Mouse (Mus musculus): ENCODE results near the gene Pdzk1ip1. TPM values are rescaled to one million over a fixed set of nuclear protein-coding genes. Genes with fewer than 3 reads are reported as not detected.
A peak's percentile ranks its signal among the peaks of the same experiment; 100 is the strongest.

The Pdzk1ip1 gene
- 2.7 and 3.7 TPM in 2 replicates for polyA plus RNA-seq (2015; fragmentation: Nextera tagmentation; extraction: Ambion mirVana)

GRCm38 (mm10) chr4:115088611-115089338 lies at the start of gene Pdzk1ip1:
Gene Pdzk1ip1 (plus strand): TSS chr4:115088708.
- no peaks in the 10 kb centered on the region for H3K4me1 ChIP-seq (replicated peaks)
- H3K27ac ChIP-seq (replicated peaks): no peak within 1 kb of the TSS
- 35% methylated on average over 11 of the region's 11 CpGs for WGBS
- H3K36me3 ChIP-seq: no peaks in the 10 kb centered on the region
- no peaks in the 10 kb centered on the region for H3K9me3 ChIP-seq
- no peak within 1 kb of the TSS for H3K9ac ChIP-seq
- no peak within 1 kb of the TSS for H3K4me3 ChIP-seq
- no peak for ATAC-seq (ENCODE audit: low FRiP score, low read depth)
- peaks cover 12% of the 10 kb centered on the region; the same call in 1 of the 2 replicates for H3K27me3 ChIP-seq
- H3K4me2 ChIP-seq: 0 out of 2 replicates have a peak within 1 kb of the TSS, but pooled peaks have one; percentile 6

GRCm38 (mm10) chr4:115045621-115046020 lies 42.9 kb upstream of the Pdzk1ip1 start:
- 81% methylated on average over 3 of the region's 3 CpGs for WGBS
- Histone ChIP-seq H3K9me3 (no peaks in the 10 kb centered on the region), H3K36me3 (no peaks in the 10 kb centered on the region), H3K9ac (no peak overlapping the region), H3K4me1 (replicated peaks) (no peaks in the 10 kb centered on the region), H3K4me2 (no peak overlapping the region), H3K27me3 (peaks cover 27% of the 10 kb centered on the region), H3K4me3 (no peak overlapping the region), H3K27ac (replicated peaks) (no peak overlapping the region)
- no peak for ATAC-seq (ENCODE audit: low FRiP score, low read depth)

- no peaks in the 10 kb centered on the region for H3K36me3 ChIP-seq
- peaks cover 6% of the 10 kb centered on the region for H3K4me1 ChIP-seq (replicated peaks)
- no peaks in the 10 kb centered on the region for H3K9me3 ChIP-seq
- H3K4me2 ChIP-seq: no peak overlapping the region
- WGBS: 7% methylated on average over 5 of the region's 5 CpGs
- no peak overlapping the region for H3K9ac ChIP-seq
- no peak overlapping the region for H3K4me3 ChIP-seq
- H3K27ac ChIP-seq (replicated peaks): no peak overlapping the region
- peaks cover 48% of the 10 kb centered on the region for H3K27me3 ChIP-seq
- ATAC-seq (ENCODE audit: low FRiP score, low read depth): no peak
Observed at GRCm38 (mm10) chr4:115047750-115048149, 40.8 kb upstream of the Pdzk1ip1 start.

GRCm38 (mm10) chr4:115048190-115048589 lies 40.3 kb upstream of the Pdzk1ip1 start:
- peaks cover 8% of the 10 kb centered on the region for H3K4me1 ChIP-seq (replicated peaks)
- 73% methylated on average over 8 of the region's 8 CpGs for WGBS
- no peaks in the 10 kb centered on the region for H3K9me3 ChIP-seq
- ATAC-seq (ENCODE audit: low FRiP score, low read depth): no peak
- H3K27me3 ChIP-seq: peaks cover 51% of the 10 kb centered on the region
- no peak overlapping the region for H3K27ac ChIP-seq (replicated peaks)
- no peaks in the 10 kb centered on the region for H3K36me3 ChIP-seq
- no peak overlapping the region for H3K4me2 ChIP-seq
- H3K4me3 ChIP-seq: no peak overlapping the region
- H3K9ac ChIP-seq: no peak overlapping the region

- Histone ChIP-seq H3K9ac (no peak overlapping the region), H3K4me1 (replicated peaks) (peaks cover 8% of the 10 kb centered on the region), H3K27me3 (peaks cover 77% of the 10 kb centered on the region), H3K9me3 (no peaks in the 10 kb centered on the region), H3K36me3 (no peaks in the 10 kb centered on the region), H3K27ac (replicated peaks) (no peak overlapping the region), H3K4me2 (no peak overlapping the region), H3K4me3 (no peak overlapping the region)
- WGBS: 69% methylated on average over 5 of the region's 5 CpGs
- ATAC-seq (ENCODE audit: low FRiP score, low read depth): no peak
Observed at GRCm38 (mm10) chr4:115051245-115051644, 37.3 kb upstream of the Pdzk1ip1 start.

- Histone ChIP-seq H3K27me3 (peaks cover 77% of the 10 kb centered on the region), H3K36me3 (no peaks in the 10 kb centered on the region), H3K4me1 (replicated peaks) (peaks cover 17% of the 10 kb centered on the region), H3K9me3 (no peaks in the 10 kb centered on the region), H3K9ac (0 out of 2 replicates have a peak overlapping the region, but pooled peaks have one; percentile 3), H3K27ac (replicated peaks) (no peak overlapping the region), H3K4me3 (peak overlapping the region; percentile 23), H3K4me2 (peak overlapping the region; percentile 48)
- 2% methylated on average over 36 of the region's 36 CpGs for WGBS
- peak; percentile 25; the same call in 1 of the 2 replicates for ATAC-seq (ENCODE audit: low FRiP score, low read depth)
Observed at GRCm38 (mm10) chr4:115052343-115053005, 36.0 kb upstream of the Pdzk1ip1 start.

- WGBS: 10% methylated on average over 2 of the region's 2 CpGs
- no peak for ATAC-seq (ENCODE audit: low FRiP score, low read depth)
- Histone ChIP-seq H3K4me2 (no peak overlapping the region), H3K27me3 (peaks cover 75% of the 10 kb centered on the region), H3K4me1 (replicated peaks) (peaks cover 17% of the 10 kb centered on the region), H3K4me3 (no peak overlapping the region), H3K27ac (replicated peaks) (no peak overlapping the region), H3K36me3 (no peaks in the 10 kb centered on the region), H3K9me3 (no peaks in the 10 kb centered on the region), H3K9ac (no peak overlapping the region)
Observed at GRCm38 (mm10) chr4:115055044-115055443, 33.5 kb upstream of the Pdzk1ip1 start.

- H3K36me3 ChIP-seq: no peaks in the 10 kb centered on the region
- no peaks in the 10 kb centered on the region for H3K9me3 ChIP-seq
- H3K4me3 ChIP-seq: no peak overlapping the region
- H3K4me1 ChIP-seq (replicated peaks): peaks cover 17% of the 10 kb centered on the region
- no peak overlapping the region for H3K27ac ChIP-seq (replicated peaks)
- peaks cover 75% of the 10 kb centered on the region for H3K27me3 ChIP-seq
- H3K9ac ChIP-seq: no peak overlapping the region
- ATAC-seq (ENCODE audit: low FRiP score, low read depth): no peak
- WGBS: 20% methylated on average over 3 of the region's 3 CpGs
- peak overlapping the region; percentile 50; the same call in 1 of the 2 replicates for H3K4me2 ChIP-seq
Observed at GRCm38 (mm10) chr4:115055691-115056090, 32.8 kb upstream of the Pdzk1ip1 start.

GRCm38 (mm10) chr4:115056371-115056920 lies 32.1 kb upstream of the Pdzk1ip1 start, which contains the start of gene Tal1:
Gene Tal1 (plus strand): TSS chr4:115056426.
- Histone ChIP-seq H3K36me3 (no peaks in the 10 kb centered on the region), H3K27me3 (peaks cover 75% of the 10 kb centered on the region), H3K9ac (peak within 1 kb of the TSS; percentile 34), H3K4me1 (replicated peaks) (peaks cover 17% of the 10 kb centered on the region), H3K9me3 (no peaks in the 10 kb centered on the region), H3K4me3 (peak within 1 kb of the TSS; percentile 32), H3K27ac (replicated peaks) (peak within 1 kb of the TSS; percentile 78), H3K4me2 (peak within 1 kb of the TSS; percentile 50)
- WGBS: under 1% methylated on average over 58 of the region's 60 CpGs
- peak; percentile 46; the same call in 1 of the 2 replicates for ATAC-seq (ENCODE audit: low FRiP score, low read depth)

GRCm38 (mm10) chr4:115056921-115057673 lies 31.4 kb upstream of the Pdzk1ip1 start:
- H3K4me2 ChIP-seq: peak overlapping the region; percentile 50
- peak overlapping the region; percentile 78 for H3K27ac ChIP-seq (replicated peaks)
- WGBS: under 1% methylated on average over 48 of the region's 48 CpGs
- peak; percentile 80 for ATAC-seq (ENCODE audit: low FRiP score, low read depth)
- H3K9me3 ChIP-seq: no peaks in the 10 kb centered on the region
- peaks cover 17% of the 10 kb centered on the region for H3K4me1 ChIP-seq (replicated peaks)
- H3K4me3 ChIP-seq: peak overlapping the region; percentile 32
- peaks cover 75% of the 10 kb centered on the region for H3K27me3 ChIP-seq
- H3K9ac ChIP-seq: peak overlapping the region; percentile 34
- no peaks in the 10 kb centered on the region for H3K36me3 ChIP-seq

GRCm38 (mm10) chr4:115057674-115058316 lies 30.7 kb upstream of the Pdzk1ip1 start:
- Histone ChIP-seq H3K4me3 (peak overlapping the region; percentile 32), H3K27me3 (peaks cover 75% of the 10 kb centered on the region), H3K27ac (replicated peaks) (peak overlapping the region; percentile 78), H3K4me1 (replicated peaks) (peaks cover 14% of the 10 kb centered on the region), H3K9ac (peak overlapping the region; percentile 5; the same call in 1 of the 2 replicates), H3K4me2 (peak overlapping the region; percentile 50; the same call in 1 of the 2 replicates), H3K9me3 (no peaks in the 10 kb centered on the region), H3K36me3 (no peaks in the 10 kb centered on the region)
- ATAC-seq (ENCODE audit: low FRiP score, low read depth): peak; percentile 19; the same call in 1 of the 2 replicates
- WGBS: under 1% methylated on average over 33 of the region's 33 CpGs

Measured in hindbrain, embryonic 15.5 days (tissue).